Mouse (Mus musculus) urinary bladder, adult 18-20 months (tissue): ENCODE data around the gene Tbc1d22a.

ENCODE experiments used
- DNase-seq, 2 experiments: peaks; one replicate each; pipeline ENCODE4 v3.0.0; 2022; ENCODE audit warnings: low spot score in 2 of 2, mixed read lengths in 2 of 2

Tbc1d22a gene

GRCm38 (mm10) chr15:86334276-86334675, 120.0 kb downstream of the Tbc1d22a start:
- DNase-seq: no peak

DNA sequence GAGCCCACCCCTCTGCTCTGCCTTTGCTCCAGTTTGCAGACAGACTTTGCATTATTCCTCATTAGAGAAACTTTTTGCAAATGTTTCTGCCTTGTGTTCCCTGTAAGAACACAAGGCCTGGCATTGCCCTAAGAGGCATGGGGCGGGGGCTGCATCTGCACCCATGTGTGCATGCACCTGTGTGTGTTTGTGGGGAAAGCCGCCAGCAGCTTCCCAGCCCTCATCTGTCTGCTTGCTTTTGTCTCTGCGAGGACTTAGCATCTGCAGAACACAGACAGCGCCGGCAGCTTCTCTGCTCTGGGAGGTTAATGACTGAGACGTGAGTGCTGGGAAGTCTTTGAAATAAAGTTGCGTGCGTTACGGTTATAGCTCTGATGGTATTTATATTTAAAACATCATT, 120.5 kb downstream of the Tbc1d22a start:
- no peak for DNase-seq

DNA sequence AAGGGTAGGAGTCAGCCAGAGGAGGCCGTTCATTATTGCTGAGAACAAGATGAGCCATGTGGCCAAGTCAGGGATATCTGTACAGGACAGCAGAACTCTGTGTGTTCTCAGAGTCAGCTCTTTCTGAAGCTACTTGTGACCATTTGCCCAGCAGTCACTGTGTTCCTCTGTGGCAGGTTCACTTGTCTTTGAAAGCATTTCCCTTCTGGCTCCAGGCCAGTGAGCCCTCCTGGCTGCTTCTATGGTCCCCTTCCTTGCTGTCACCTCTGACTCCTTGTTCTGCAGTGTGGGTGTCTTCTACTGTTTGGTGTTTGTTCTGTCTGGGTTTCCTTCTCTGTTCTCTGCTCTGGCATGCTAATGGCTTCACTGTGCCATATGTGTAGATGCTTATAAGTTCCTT, 121.5 kb downstream of the Tbc1d22a start:
- no peak for DNase-seq

DNA sequence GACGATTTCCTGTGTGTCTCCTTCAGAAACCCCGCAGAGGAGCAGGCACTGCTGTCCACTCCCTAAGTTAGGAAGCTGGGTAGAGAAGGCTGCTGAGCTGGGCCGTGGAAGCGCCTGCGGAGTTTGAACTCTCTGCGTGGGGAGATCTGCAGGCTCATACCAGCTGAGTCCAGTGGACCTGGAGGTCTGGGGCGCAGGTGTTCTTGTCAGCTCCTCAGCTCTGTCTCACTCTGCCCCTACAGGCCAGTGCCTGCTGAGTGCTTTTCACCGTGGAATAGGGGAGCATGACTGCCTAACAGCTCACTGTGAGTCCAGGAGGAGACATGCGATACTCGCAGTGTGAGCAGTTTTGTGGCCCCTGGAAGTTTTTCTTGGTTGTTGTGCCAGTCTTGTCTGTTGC, 123.5 kb downstream of the Tbc1d22a start:
- no peak for DNase-seq

DNA sequence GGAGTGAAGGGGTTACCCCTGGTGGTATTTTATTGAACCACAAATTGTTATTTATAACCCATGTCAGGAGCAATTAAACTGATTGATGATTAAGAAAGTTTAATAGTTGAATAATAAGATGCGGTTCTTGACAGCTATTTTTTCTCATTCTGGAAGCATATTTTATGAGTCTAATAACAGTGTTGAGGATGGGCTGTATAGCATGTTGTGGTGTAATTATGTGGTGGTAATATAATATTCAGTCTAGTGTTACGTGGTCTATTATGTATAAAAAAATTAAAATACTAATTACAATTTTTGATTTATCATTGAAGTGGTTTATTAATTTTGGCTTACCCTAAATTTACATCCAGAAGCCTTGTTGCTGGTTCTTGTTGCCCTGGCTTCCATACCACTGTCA, 125.5 kb downstream of the Tbc1d22a start:
- no peak for DNase-seq

DNA sequence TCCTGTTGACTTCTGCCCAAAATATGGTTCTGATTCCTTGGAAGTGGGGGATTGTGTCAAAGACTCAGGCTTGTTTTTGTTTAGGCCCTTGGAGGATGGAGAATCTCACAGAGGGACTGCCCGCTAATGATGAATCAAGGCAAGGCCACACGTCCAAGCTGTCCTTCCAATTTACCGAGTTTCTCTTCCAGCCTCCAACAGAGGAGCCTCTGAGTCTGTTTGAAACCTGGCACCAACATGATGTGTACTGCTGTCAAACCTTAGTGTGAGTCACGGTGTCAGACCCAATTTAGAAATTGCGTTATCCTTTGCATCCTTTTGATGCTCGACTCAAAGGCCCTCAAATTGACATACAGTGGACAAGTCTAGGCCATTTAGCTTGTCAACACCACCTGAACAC, 126.5 kb downstream of the Tbc1d22a start:
- no peak for DNase-seq

GRCm38 (mm10) chr15:86342637-86343375, 128.5 kb downstream of the Tbc1d22a start:
- DNase-seq: no peak

GRCm38 (mm10) chr15:86344906-86345331, 130.7 kb downstream of the Tbc1d22a start:
- DNase-seq: no peak

DNA sequence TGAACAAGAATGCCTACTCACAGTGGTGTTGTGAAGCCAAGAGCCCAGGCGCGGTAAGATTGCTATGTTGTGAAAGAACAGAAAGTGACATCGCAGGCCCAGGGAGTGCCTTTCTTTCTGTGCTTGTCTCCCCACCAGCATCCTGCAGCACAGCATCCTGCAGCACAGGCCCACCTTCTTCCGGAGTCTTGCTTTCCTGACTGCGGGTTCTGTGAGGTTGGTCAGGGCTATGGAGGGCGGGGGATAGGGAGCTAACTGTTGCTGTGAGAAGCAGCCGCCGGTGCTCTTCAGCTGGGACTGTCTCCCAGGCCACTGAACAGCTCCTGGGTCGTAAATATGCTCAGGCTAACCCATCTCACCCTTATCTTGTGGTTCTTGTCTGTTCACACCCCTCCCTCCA, 131.6 kb downstream of the Tbc1d22a start:
- no peak for DNase-seq

DNA sequence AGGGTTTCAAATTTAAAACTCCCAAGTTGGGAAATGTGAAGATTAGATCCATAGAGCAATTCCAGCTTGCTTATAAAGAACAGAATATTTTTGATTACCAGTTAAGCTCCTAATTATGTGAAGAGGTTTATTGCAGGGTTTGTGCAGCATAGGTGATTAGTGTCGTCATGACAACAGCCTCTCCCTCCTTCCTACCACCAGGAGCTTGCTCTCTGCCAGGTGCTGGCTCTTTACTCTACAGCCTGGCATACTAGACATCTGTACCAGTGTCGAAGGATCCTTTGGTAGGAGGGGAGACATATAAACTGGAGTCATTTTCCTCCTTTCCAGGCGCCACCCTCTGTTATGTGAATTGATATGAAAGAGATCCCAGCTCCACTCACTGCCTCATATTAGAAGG, 132.3 kb downstream of the Tbc1d22a start:
- no peak for DNase-seq

- no peak for DNase-seq
These were observed 140.7 kb downstream of the Tbc1d22a start for GRCm38 (mm10) chr15:86354932-86355331.

DNA sequence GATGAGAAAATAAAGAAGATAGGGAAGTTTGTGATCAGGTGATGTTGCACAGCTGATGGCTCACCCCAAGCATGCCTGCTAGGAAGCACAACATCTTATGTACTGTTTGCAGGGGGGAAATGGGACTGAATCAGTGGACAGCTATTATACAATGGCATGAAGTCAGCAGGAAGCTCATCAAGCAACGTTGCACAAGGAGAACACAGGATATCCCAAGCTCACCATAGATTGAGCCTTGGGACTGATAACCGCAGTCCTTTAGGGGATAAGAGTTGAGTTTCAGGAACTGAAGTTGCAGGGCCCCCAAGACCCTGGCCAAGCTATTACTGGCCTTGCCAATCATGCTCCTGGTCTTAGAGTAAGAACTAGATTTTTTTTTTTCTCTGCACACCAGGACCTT, 141.6 kb downstream of the Tbc1d22a start:
- DNase-seq: no peak

DNA sequence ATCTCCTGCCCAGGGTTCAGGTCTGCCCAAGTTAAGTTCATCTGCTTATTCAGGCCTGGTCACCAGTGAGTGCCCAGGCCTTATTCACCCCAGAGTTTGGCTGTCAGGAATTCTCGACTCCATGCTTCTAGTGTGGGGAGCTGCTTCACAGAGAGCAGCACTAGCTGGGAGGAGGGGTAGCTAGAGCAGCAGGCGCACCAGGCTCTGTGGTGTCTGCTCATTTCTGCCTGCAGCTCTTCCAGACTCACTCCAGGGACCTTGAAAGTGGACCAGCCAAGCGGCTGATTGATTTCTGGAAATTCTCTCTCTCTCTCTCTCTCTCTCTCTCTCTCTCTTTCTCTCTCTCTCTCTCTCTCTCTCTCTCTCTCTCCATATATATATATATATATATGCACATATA, 146.1 kb downstream of the Tbc1d22a start:
- DNase-seq: no peak

DNA sequence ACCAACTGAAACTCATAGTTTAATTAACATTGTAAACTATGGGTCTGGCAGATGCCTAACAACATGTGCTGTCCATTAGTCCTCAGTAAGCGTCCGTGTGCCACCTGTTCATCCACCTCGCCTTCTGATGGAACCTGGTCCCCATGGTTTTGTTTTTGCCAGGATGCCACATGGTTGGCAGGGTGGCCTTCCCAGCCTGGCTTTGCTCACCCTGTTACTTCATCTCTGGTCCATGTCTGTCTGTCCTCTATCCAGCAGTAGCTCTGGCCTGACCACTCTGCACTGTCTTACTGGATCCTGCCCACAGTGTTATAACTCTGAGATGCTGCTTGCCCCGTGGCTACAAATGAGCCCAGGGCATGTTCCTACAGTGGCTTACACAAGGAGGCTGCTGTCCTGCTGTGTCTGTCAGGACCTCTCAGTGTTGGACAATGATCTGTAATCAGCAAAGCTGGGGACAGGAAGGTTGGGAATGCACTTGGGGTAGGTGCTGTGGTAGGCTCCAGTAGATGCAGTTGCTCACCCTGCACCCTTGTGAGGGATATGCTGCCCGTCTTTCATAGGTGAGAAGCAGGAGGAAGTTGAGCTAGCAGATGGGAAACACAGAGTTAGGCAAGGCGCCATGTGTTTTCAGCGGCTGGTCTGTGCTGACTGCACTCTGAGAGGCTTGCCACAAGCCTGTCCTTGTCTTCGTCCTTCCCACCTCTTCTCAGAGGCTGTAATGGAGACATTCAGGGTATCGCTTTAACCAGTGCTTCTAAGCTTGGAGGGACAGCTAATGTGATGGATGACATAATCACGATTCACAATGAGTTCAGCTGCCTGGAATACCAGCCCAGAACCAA, 148.3 kb downstream of the Tbc1d22a start:
- no peak for DNase-seq

GRCm38 (mm10) chr15:86363841-86364295, 149.6 kb downstream of the Tbc1d22a start:
- no peak for DNase-seq

DNA sequence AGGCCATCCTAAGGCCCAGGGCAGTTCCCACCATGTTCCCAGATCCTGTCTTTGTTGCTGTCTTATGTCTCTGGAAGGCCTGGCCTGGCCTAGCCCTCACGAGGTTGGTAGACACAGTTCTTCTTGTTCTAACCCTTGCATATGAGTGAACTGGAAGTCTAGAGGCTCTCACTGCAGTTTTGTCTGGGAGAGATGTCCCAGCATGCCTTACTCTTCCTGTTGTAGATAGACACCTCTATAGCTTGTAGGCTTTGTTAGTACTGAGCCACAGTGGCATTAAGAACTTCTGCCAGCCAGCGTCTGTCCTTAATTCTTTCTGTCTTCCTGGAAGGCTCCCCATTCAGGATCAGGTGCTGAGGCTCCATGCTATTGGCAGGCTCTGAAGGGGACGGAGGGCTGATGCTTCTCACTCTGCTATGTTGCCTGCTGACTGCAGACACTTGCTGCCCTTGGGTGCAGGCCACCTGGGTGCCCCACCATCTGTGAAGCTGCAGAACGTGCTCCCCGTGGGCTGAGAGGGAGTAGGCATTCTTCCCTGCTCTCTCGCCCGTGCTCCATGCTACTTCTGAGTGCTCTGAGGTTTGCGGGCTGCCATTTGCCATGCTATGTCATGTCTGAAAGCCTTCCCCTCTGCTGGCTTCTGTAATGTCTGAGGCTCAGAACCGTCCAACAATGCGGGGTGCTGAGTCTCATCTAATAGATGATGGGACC, 150.8 kb downstream of the Tbc1d22a start:
- no peak for DNase-seq

GRCm38 (mm10) chr15:86366726-86367125, 152.5 kb downstream of the Tbc1d22a start:
- DNase-seq: no peak

DNA sequence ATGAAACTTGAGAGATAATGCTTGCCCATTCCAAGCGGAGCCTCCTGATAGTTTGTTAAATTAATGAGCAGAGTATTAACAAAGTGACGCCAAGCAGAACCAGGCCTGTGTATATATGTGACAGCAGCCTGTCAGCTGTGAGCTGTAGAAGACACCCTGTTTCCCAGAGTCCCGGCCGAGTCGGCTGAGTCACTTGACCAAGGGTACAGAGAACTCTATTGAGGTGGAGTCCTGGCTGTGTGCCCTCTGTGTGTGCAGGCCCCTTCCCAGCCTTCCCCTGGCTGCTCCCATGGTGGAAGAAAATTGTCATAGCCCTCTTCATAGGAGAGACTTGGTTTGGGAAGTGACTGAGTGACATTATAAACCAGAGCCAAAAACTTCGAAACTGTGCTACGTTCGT, 153.0 kb downstream of the Tbc1d22a start:
- DNase-seq: no peak

DNA sequence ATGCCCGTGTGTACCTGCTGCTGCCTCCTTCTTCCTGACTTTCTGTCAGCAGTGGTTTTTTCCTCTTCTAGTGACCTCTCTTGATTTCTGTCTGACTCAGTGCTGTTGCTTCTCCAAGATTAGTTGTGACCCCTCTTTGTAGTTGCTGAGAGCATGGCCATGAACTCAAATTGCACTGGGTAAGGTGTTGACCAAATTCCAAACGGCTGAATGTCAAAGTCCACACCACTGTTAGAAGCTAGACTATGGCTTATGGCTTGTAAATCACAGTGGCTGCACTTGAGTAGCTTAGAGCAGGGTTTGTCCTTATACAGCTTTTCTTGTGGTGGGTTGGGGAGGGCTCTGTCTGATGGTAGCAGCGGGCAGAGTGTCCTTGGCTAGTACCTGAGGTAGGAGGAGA, 156.6 kb downstream of the Tbc1d22a start:
- no peak for DNase-seq

DNA sequence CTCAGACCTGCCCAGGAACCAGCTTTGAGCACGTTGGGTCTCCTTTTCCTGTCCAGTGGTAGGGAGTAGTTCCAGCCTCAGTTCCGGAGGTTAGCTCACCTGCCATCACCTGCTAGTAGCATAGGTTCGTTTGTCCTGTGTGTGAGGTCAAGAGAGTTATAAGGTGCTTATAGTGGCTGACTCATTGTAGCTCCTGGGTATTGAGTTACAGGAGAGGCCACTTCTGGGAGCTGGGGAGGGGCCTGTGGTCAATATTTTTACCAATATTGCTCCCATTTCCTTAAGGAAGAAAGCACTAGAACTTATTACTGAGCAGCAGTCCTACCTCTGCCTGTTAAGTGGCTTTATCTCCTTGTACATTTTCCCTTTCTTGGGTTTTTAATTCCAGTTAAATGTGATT, 161.0 kb downstream of the Tbc1d22a start:
- DNase-seq: no peak

GRCm38 (mm10) chr15:86375860-86376394, 161.7 kb downstream of the Tbc1d22a start:
- DNase-seq: no peak

DNA sequence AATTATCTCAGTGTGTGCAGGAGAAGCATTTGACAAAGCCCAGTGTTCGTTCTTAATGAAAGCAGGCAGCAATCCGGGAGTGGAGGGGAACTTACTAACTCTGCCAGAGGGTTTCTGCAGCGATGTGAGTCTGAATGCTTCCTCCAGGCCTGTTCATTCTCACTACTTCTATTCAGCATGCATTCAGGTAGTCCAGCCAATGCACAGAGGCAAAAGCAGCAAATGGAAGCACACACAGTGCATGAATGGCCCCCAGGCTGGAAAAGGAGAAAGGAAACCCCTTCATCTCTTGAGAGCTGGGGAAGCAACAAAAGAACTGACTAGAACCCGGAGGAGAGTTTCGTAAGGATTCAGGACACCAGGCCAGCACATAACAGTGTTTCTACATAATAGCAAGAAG, 169.0 kb downstream of the Tbc1d22a start:
- DNase-seq: no peak
